Mouse (Mus musculus) heart, postnatal 14 days (tissue): ENCODE measurements around the gene Gm9046. TPM values are rescaled to one million over a fixed set of nuclear protein-coding genes. Genes with fewer than 3 reads are reported as not detected.
"Not testable (repeated sequence)": the region's sequence is repeated elsewhere in the genome, so short reads cannot be mapped to it uniquely, and the experiment has no call there.

Source experiments
- DNase-seq, 2 experiments: peaks; one replicate each; pipeline ENCODE4 v3.0.0; 2021 to 2022
- intact Hi-C: fragments of 180-260 bp; cut with DNase I; formaldehyde crosslinking; loops from one replicate; pipeline ENCODE4 v1.15.1; 2025
- long read RNA-seq, 2 experiments: library from polyadenylated mRNA; stranded (forward); transcript quantifications; one replicate each; pipeline ENCODE4 v2.0.0; 2021
- total RNA-seq, 2 experiments: library from RNA; stranded (reverse); gene quantifications; 2 replicates each; pipeline ENCODE4 v1.2.3; 2021

Gm9046 gene
- not detected for total RNA-seq
- long read RNA-seq, experiment 1 = 0 reads
- long read RNA-seq, experiment 2 = 0 reads

- intact Hi-C loops, DNase-seq: not testable (repeated sequence)
These were observed at the start of gene Gm9046 for GRCm38 (mm10) chr10:118343155-118343554. Gene Gm9046, minus strand, starts transcription at chr10:118343255.

DNA sequence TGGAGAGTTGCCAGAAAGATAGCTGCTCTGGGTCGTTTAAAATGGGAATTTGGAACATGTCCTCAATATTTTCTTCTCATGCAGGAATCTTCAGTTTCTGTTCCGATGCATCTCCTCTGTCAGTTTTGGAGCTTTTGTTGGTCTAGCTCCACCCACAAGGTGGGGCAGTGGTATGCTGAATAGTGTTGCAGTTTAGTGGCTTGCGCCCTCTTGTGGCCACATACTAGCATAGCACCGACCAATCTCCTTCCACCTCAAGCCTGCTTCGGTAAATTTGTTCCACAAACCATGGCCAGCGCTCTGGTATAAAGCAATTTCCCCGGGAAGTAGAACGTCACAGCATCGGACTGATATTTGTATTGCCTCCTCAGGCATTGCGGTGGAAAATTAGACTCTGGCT is 27.4 kb upstream of the Gm9046 start:
- intact Hi-C loops = no loop called here
- peak; percentile 79 to 85 for DNase-seq

GRCm38 (mm10) chr10:118369518-118369917 is 26.5 kb upstream of the Gm9046 start:
- no peak for DNase-seq
- intact Hi-C loops = no loop called here

GRCm38 (mm10) chr10:118354005-118354404 is 10.9 kb upstream of the Gm9046 start, which contains the start of gene Gm9049:
Gene Gm9049, minus strand, starts transcription at chr10:118354105.
- DNase-seq, intact Hi-C loops: not testable (repeated sequence)

GRCm38 (mm10) chr10:118348579-118348978 is 5.5 kb upstream of the Gm9046 start, which contains the start of gene Gm9048:
Gene Gm9048, minus strand, starts transcription at chr10:118348679.
- DNase-seq, intact Hi-C loops: not testable (repeated sequence)

DNA sequence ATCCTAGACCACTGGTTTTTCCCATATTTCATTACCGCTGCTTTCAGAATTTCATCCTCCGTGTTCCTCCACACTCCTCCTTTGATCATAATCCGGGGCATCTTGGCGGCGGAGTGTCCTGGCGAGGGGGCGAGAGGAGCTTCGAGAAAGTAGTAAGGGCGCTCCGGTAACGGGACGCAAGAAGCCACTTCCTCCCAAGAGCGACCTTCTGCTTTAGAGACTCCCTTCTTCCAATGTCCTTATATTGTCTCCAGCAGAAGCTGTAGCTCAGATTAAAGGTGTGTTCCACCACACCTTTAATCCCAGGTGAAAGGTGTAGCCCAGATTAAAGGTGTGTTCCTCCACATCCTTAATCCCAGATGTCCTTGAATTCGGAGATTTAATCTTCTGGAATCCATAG is 5.3 kb downstream of the Gm9046 start, which contains the start of gene Gm9045:
TSS of gene Gm9045 (minus strand) at position 101 of the 400 bp plus-strand sequence.
- intact Hi-C loops, DNase-seq: not testable (repeated sequence)

DNA sequence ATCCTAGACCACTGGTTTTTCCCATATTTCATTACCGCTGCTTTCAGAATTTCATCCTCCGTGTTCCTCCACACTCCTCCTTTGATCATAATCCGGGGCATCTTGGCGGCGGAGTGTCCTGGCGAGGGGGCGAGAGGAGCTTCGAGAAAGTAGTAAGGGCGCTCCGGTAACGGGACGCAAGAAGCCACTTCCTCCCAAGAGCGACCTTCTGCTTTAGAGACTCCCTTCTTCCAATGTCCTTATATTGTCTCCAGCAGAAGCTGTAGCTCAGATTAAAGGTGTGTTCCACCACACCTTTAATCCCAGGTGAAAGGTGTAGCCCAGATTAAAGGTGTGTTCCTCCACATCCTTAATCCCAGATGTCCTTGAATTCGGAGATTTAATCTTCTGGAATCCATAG is 10.7 kb downstream of the Gm9046 start, which contains the start of gene Gm9044:
TSS of gene Gm9044 (minus strand) at position 101 of the 400 bp plus-strand sequence.
- intact Hi-C loops, DNase-seq: not testable (repeated sequence)

DNA sequence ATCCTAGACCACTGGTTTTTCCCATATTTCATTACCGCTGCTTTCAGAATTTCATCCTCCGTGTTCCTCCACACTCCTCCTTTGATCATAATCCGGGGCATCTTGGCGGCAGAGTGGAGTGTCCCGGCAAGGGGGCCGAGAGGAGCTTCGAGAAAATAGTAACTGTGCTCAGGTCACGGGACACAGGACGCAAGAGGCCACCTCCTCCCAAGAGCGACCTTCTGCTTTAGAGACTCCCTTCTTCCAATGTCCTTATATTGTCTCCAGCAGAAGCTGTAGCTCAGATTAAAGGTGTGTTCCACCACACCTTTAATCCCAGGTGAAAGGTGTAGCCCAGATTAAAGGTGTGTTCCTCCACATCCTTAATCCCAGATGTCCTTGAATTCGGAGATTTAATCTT is 16.2 kb downstream of the Gm9046 start, which contains the start of gene Gm9040:
TSS of gene Gm9040 (minus strand) at position 101 of the 400 bp plus-strand sequence.
- intact Hi-C loops, DNase-seq: not testable (repeated sequence)

DNA sequence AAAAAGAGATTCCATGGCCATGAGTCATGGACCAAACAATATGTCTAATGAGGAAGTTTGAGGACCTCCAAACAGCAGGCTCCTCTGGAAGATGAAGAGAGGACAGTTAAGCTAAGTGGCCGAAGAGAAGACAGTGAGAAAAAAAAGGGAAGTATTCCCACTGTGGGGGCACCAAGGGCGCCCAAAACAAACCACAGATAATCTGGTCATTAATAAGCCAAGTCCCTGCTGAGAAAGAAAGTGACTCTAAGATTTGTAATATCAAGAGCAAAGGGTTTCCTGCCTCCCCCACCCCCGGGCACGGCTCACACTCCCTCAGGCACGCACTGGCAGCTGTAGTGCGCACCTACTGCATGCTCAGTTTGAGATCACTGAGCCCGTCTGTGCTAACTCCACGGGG is 24.0 kb downstream of the Gm9046 start:
- DNase-seq = no peak
- intact Hi-C loops = no loop called here

DNA sequence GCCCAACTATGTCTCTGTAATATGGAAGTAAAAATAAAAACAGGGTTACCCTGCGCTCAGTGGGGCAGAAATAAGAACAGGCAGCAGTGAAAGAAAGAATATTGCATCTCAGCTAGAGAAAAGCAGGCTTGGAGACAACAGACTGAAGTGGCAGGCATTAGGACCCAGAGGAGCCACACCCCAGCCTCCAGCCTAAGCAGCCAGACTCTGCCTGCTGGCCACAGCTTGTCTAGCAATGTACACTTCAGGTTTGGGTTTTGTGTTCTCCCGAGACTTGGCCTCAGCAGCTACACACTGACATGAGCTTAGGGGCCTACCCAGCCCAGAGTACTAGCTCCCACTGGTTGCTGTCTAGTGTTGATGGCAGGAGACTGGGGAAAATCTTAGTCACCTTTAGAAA is 40.9 kb downstream of the Gm9046 start:
- DNase-seq, intact Hi-C loops: not testable (repeated sequence)

DNA sequence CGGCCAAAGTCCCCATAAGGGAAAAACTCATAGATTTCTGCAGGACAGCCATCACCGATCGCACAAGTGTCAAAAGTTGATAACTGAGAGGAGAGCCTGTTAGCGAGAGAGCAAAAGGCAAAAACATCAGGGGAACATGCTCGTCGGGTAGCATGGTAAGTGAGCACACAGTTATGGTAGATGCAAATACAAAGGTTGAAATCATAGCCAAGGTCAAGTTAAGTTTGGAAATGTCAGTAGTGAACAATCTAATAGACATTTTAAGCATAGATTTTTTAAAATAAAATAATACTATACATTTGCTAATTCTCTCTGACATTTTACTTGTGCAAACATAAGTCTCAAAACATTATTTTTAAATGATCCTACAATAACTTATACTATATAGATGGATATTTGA is 48.1 kb downstream of the Gm9046 start, which contains the start of gene Iltifb:
TSS of gene Iltifb (minus strand) at position 101 of the 400 bp plus-strand sequence.
- DNase-seq = no peak
- intact Hi-C loops = no loop called here

Other genes with a start within 250 kb of the Gm9046 start
- 1 to 10 TPM; 4.5 to 5.2 TPM for gene Mdm1, start 201.4 kb downstream of the Gm9046 start, total RNA-seq
- gene Il22, start 138.3 kb downstream of the Gm9046 start, total RNA-seq = not detected
- under 1 TPM; 0.43 to 0.59 TPM for gene Gm32717, start 102.5 kb downstream of the Gm9046 start, total RNA-seq
- gene Gm32802, start 84.6 kb downstream of the Gm9046 start, total RNA-seq = under 1 TPM; 0.43 to 0.59 TPM
- gene Iltifb, start 48.2 kb downstream of the Gm9046 start, total RNA-seq = not detected
- gene Gm9040, start 16.3 kb downstream of the Gm9046 start, total RNA-seq = not detected
- not detected for gene Gm9044, start 10.8 kb downstream of the Gm9046 start, total RNA-seq
- gene Gm9045, start 5.4 kb downstream of the Gm9046 start, total RNA-seq = not detected
- gene Gm9048, start 5.4 kb upstream of the Gm9046 start, total RNA-seq = not detected
- not detected for gene Gm9049, start 10.8 kb upstream of the Gm9046 start, total RNA-seq
- gene Ifng, start 97.8 kb upstream of the Gm9046 start, total RNA-seq = not detected